Mouse (Mus musculus): ENCODE data around the gene Scd3. TPM values are rescaled to one million over a fixed set of nuclear protein-coding genes. Genes with fewer than 3 reads are reported as not detected.
A peak's percentile ranks its signal among the peaks of the same experiment; 100 is the strongest.

The Scd3 gene
- polyA plus RNA-seq, 1 experiment, result 0.06 TPM

GRCm38 (mm10) chr19:44283157-44284024 lies 80.3 kb downstream of the Scd3 start:
- Histone ChIP-seq H3K79me2 (ENCODE audit: control insufficient read depth, insufficient read depth) (no peaks in the 10 kb centered on the region), H3K4me3 (ENCODE audit: insufficient read depth, poor library complexity, severe bottlenecking) (no peak overlapping the region), H3K36me3 (ENCODE audit: control insufficient read depth, insufficient read depth) (no peaks in the 10 kb centered on the region), H3ac (ENCODE audit: control insufficient read depth, insufficient read length, low read depth) (peak overlapping the region; percentile 13), H3K79me3 (ENCODE audit: low read depth) (no peaks in the 10 kb centered on the region), H3K27me3 (ENCODE audit: control insufficient read depth, insufficient read depth, insufficient read length) (no peaks in the 10 kb centered on the region)
- TF ChIP-seq CTCF (IDR thresholded peaks at IDR 0.05; ENCODE audit: control insufficient read depth, insufficient read depth, insufficient read length) (no peak), MYOD1 (IDR thresholded peaks at IDR 0.05; ENCODE audit: control insufficient read depth, insufficient read length, low read depth) (no peak), CEBPB (IDR thresholded peaks at IDR 0.05; ENCODE audit: low read depth) (no peak), MAX (IDR thresholded peaks at IDR 0.05) (no peak), USF1 (IDR thresholded peaks at IDR 0.05; ENCODE audit: low read depth) (no peak), FOSL1 (IDR thresholded peaks at IDR 0.05; ENCODE audit: insufficient read depth, low read length, poor library complexity, severe bottlenecking) (no peak), MYOG (IDR thresholded peaks at IDR 0.05; ENCODE audit: control insufficient read depth, extremely low read depth, insufficient read length) (no peak)

- no peaks in the 10 kb centered on the region for H3K27me3 ChIP-seq (ENCODE audit: control insufficient read depth, insufficient read depth, insufficient read length)
- no peaks in the 10 kb centered on the region for H3K79me2 ChIP-seq (ENCODE audit: control insufficient read depth, insufficient read depth)
- peak overlapping the region; percentile 28 for H3K4me3 ChIP-seq (ENCODE audit: insufficient read depth, poor library complexity, severe bottlenecking)
- H3K36me3 ChIP-seq (ENCODE audit: control insufficient read depth, insufficient read depth), result no peaks in the 10 kb centered on the region
- TF ChIP-seq USF1 (IDR thresholded peaks at IDR 0.05; ENCODE audit: low read depth), result peak; percentile 74
- no peak for TF ChIP-seq CEBPB (IDR thresholded peaks at IDR 0.05; ENCODE audit: low read depth)
- TF ChIP-seq MYOG (IDR thresholded peaks at IDR 0.05; ENCODE audit: control insufficient read depth, extremely low read depth, insufficient read length), result no peak
- TF ChIP-seq CTCF (IDR thresholded peaks at IDR 0.05; ENCODE audit: control insufficient read depth, insufficient read depth, insufficient read length), result no peak
- TF ChIP-seq MAX (IDR thresholded peaks at IDR 0.05), result peak; percentile 20
- no peak for TF ChIP-seq MYOD1 (IDR thresholded peaks at IDR 0.05; ENCODE audit: control insufficient read depth, insufficient read length, low read depth)
- no peak for TF ChIP-seq FOSL1 (IDR thresholded peaks at IDR 0.05; ENCODE audit: insufficient read depth, low read length, poor library complexity, severe bottlenecking)
- H3ac ChIP-seq (ENCODE audit: control insufficient read depth, insufficient read length, low read depth), result peak overlapping the region; percentile 45
- H3K79me3 ChIP-seq (ENCODE audit: low read depth), result no peaks in the 10 kb centered on the region
These were observed 81.1 kb downstream of the Scd3 start for GRCm38 (mm10) chr19:44284025-44284695.

- Histone ChIP-seq H3K4me3 (ENCODE audit: insufficient read depth, poor library complexity, severe bottlenecking) (peak overlapping the region; percentile 28), H3K36me3 (ENCODE audit: control insufficient read depth, insufficient read depth) (no peaks in the 10 kb centered on the region), H3K79me2 (ENCODE audit: control insufficient read depth, insufficient read depth) (no peaks in the 10 kb centered on the region), H3ac (ENCODE audit: control insufficient read depth, insufficient read length, low read depth) (peak overlapping the region; percentile 45), H3K79me3 (ENCODE audit: low read depth) (no peaks in the 10 kb centered on the region), H3K27me3 (ENCODE audit: control insufficient read depth, insufficient read depth, insufficient read length) (no peaks in the 10 kb centered on the region)
- no peak for TF ChIP-seq FOSL1 (IDR thresholded peaks at IDR 0.05; ENCODE audit: insufficient read depth, low read length, poor library complexity, severe bottlenecking)
- no peak for TF ChIP-seq USF1 (IDR thresholded peaks at IDR 0.05; ENCODE audit: low read depth)
- TF ChIP-seq MYOG (IDR thresholded peaks at IDR 0.05; ENCODE audit: control insufficient read depth, extremely low read depth, insufficient read length), result no peak
- TF ChIP-seq CTCF (IDR thresholded peaks at IDR 0.05; ENCODE audit: control insufficient read depth, insufficient read depth, insufficient read length), result no peak
- peak; percentile 8 for TF ChIP-seq MAX (IDR thresholded peaks at IDR 0.05)
These were observed 81.7 kb downstream of the Scd3 start for GRCm38 (mm10) chr19:44284723-44285122.

- no peak overlapping the region for H3ac ChIP-seq (ENCODE audit: control insufficient read depth, insufficient read length, low read depth)
- TF ChIP-seq MAX (IDR thresholded peaks at IDR 0.05) (no peak), USF1 (IDR thresholded peaks at IDR 0.05; ENCODE audit: low read depth) (no peak), FOSL1 (IDR thresholded peaks at IDR 0.05; ENCODE audit: insufficient read depth, low read length, poor library complexity, severe bottlenecking) (no peak), MYOG (IDR thresholded peaks at IDR 0.05; ENCODE audit: control insufficient read depth, extremely low read depth, insufficient read length) (no peak), CEBPB (IDR thresholded peaks at IDR 0.05; ENCODE audit: low read depth) (no peak), MYOD1 (IDR thresholded peaks at IDR 0.05; ENCODE audit: control insufficient read depth, insufficient read length, low read depth) (no peak), CTCF (IDR thresholded peaks at IDR 0.05; ENCODE audit: control insufficient read depth, insufficient read depth, insufficient read length) (no peak)
- no peaks in the 10 kb centered on the region for H3K79me3 ChIP-seq (ENCODE audit: low read depth)
- H3K36me3 ChIP-seq (ENCODE audit: control insufficient read depth, insufficient read depth), result no peaks in the 10 kb centered on the region
- no peak overlapping the region for H3K4me3 ChIP-seq (ENCODE audit: insufficient read depth, poor library complexity, severe bottlenecking)
- no peaks in the 10 kb centered on the region for H3K79me2 ChIP-seq (ENCODE audit: control insufficient read depth, insufficient read depth)
- H3K27me3 ChIP-seq (ENCODE audit: control insufficient read depth, insufficient read depth, insufficient read length), result no peaks in the 10 kb centered on the region
These were observed 82.5 kb downstream of the Scd3 start for GRCm38 (mm10) chr19:44285554-44285953.

- Histone ChIP-seq H3K79me2 (ENCODE audit: control insufficient read depth, insufficient read depth) (no peaks in the 10 kb centered on the region), H3K36me3 (ENCODE audit: control insufficient read depth, insufficient read depth) (no peaks in the 10 kb centered on the region), H3ac (ENCODE audit: control insufficient read depth, insufficient read length, low read depth) (no peak overlapping the region), H3K4me3 (ENCODE audit: insufficient read depth, poor library complexity, severe bottlenecking) (no peak overlapping the region), H3K79me3 (ENCODE audit: low read depth) (no peaks in the 10 kb centered on the region), H3K27me3 (ENCODE audit: control insufficient read depth, insufficient read depth, insufficient read length) (no peaks in the 10 kb centered on the region)
- no peak for TF ChIP-seq MAX (IDR thresholded peaks at IDR 0.05)
- TF ChIP-seq FOSL1 (IDR thresholded peaks at IDR 0.05; ENCODE audit: insufficient read depth, low read length, poor library complexity, severe bottlenecking), result no peak
- no peak for TF ChIP-seq CTCF (IDR thresholded peaks at IDR 0.05; ENCODE audit: control insufficient read depth, insufficient read depth, insufficient read length)
- TF ChIP-seq MYOD1 (IDR thresholded peaks at IDR 0.05; ENCODE audit: control insufficient read depth, insufficient read length, low read depth), result no peak
- no peak for TF ChIP-seq USF1 (IDR thresholded peaks at IDR 0.05; ENCODE audit: low read depth)
- no peak for TF ChIP-seq MYOG (IDR thresholded peaks at IDR 0.05; ENCODE audit: control insufficient read depth, extremely low read depth, insufficient read length)
- no peak for TF ChIP-seq CEBPB (IDR thresholded peaks at IDR 0.05; ENCODE audit: low read depth)
These were observed 83.0 kb downstream of the Scd3 start for GRCm38 (mm10) chr19:44286109-44286508.

All from C2C12 (cell line).